Mouse (Mus musculus) liver, adult 2 months (tissue): ENCODE measurements around the gene Nup62.

ENCODE experiments used
- CTCF ChIP-seq: fragments of 200-500 bp; IDR thresholded peaks from 2 replicates; pipeline ENCODE4 v1.5.1; 2011; ENCODE audit warnings: low read depth, low read length, control low read depth
- POLR2A ChIP-seq: fragments of 200-500 bp; IDR thresholded peaks from 2 replicates; pipeline ENCODE4 v1.6.1; 2011; ENCODE audit warnings: low read length, control low read depth; ENCODE audit not compliant: insufficient read depth; ENCODE audit errors: extremely low read depth

DNA sequence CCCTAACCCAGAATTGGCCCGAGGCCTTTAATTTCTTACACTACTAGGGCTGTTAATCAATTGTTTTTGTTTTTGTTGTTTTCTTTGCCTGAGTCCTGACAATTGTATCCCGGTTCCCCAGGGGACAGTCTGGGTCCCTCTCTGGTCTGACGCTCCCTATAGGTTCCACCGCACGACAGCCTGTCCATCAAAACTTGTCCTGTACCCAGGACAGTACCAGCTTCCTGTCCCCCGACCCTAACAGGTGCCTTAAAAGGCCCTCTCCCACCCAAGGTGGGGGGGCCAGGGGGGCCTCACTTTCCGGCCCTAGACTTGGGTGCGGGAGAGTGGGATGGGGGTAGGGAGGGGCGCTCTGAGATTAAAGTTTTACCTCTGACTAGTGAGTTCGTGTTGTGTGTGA is 39.1 kb downstream of the Nup62 start:
- TF ChIP-seq CTCF: no peak
- TF ChIP-seq POLR2A: no peak
